Mouse (Mus musculus) kidney, postnatal 14 days (tissue): ENCODE results near the gene Prex1.

ENCODE experiments used
- DNase-seq: peaks from one replicate; pipeline ENCODE4 v3.0.0; 2022; ENCODE audit warnings: mixed read lengths

Prex1 gene

DNA sequence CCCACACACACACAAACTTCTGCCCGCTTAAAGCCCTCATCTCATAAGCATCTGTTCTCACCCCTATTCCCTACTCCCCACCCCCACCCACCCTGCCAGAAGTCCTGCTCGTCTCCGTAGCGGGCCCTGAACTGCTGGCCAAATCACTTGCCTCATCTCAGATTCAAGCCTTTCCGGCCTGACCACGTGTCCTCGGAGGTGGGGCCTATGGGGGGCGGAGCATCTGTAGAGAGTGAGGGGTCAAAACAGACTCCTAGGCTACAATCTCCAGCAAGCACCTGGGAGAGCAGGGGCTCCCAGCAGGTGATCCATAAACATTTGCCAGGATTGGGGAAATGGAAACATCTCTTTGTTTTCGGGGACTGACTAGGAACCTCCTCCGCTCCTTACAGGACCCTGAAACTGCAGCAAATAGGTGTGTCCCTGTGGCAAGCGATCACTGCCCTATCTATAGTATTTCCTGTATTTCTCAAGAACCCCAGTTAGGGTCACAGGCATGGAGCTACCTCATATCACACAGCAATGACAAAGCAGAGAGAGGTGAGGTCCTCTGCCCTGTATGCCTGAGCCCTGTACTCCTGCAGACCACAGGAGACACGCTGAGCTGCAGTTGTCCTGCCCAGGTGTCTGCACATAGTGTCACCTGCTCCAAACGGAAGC, 29.6 kb downstream of the Prex1 start:
- DNase-seq, result no peak

DNA sequence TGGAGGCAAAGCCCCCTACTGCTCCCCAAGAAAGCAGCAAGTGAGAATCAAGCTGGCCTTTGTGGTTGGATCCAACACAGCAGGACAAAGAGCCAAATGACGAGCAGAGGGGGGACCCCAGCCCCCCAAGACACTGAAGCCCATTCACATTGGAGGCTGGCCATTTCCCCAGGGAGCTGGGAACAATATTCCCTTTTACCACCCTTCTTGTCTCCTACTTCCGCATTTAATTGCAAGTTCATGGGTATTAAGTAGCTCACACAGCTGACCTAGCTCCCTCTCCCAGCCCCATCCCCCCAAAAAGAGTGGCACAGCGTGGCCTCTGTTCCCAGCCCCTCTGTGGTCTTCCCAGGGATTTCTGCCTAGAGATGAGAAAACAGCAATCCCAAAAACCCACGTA, 30.8 kb downstream of the Prex1 start:
- no peak for DNase-seq

DNA sequence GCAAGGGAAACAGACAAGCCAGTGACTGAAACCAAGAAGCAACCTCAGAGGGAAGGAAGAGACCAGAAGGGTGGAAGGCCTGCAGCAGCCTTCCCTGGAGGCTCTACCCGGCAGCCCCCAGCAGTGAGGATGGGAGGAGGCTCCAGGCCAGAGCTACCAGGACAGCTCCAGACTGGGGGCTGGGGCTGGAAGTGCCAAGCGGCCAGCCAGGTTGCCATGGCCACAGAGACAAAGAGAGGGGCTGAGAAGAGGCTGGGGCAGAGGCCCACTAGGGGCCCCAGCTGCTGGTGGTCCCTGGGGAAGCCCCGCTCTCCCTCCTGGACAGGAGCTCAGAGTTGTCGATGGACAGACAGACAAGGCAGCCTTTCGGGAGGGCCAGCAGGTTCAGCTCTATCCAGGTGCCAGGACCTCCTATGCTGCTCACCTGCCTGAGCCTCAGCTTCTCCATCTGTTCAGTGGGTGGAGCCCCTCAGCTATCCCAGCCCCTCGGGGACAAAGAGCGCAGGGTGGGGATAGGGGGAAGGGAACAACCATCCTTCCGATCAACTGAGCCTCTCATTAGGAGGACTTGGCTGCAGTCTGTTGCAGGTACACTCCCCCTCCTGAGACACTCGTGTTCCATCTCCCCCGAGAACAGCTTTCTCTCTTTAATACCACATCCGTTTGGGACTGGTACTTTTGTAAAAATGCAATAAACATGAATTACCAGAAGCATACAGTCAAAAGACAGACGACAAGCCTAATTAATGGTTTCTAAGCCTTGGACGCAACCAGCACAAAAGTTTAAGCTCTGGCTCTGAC, 34.5 kb downstream of the Prex1 start:
- no peak for DNase-seq

DNA sequence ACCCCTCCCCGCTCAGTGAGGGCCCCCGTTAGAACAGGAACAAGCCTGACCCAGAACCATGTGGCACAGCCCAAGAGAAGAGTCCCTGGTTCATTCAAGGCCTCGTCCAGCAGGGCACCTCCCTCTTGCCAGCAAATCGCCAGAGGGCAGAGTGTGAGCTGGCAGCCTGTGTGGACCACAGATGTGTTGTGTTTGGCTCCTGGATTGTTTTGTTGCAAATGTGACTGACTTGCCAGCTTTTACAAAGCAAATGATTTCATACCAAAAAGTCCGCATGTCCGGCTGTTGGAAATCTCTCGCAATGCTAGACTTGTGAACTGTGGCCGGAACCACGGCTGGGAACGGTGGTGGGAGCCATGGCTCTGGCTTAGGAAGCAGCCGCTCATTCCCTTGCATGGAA, 36.7 kb downstream of the Prex1 start:
- no peak for DNase-seq

- DNase-seq, result no peak
Observed at GRCm38 (mm10) chr2:166676498-166676897, 37.1 kb downstream of the Prex1 start.

GRCm38 (mm10) chr2:166675588-166676444, 37.8 kb downstream of the Prex1 start:
- DNase-seq, result no peak

- no peak for DNase-seq
Observed at GRCm38 (mm10) chr2:166674693-166675092, 38.9 kb downstream of the Prex1 start.

DNA sequence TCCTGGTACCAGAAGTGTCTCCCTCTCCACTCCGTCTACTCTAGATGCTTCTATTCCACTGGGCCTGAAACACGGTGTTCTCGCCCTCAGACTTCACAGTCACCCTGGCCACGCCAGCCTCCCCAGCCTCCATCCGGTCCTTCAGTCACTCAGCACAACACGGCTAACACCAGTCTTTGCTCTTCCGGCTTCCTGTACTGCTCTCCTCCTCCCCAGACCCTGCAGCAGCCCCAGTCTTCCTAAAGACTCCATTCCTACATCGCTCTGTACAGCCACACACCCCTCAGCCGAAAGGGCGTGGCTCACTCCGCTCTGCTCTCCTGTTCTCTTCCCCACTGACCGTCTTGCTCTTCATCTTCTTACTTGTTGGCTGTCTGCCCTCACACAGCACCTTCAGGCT, 39.7 kb downstream of the Prex1 start:
- no peak for DNase-seq

GRCm38 (mm10) chr2:166672171-166672965, 41.3 kb downstream of the Prex1 start:
- no peak for DNase-seq

DNA sequence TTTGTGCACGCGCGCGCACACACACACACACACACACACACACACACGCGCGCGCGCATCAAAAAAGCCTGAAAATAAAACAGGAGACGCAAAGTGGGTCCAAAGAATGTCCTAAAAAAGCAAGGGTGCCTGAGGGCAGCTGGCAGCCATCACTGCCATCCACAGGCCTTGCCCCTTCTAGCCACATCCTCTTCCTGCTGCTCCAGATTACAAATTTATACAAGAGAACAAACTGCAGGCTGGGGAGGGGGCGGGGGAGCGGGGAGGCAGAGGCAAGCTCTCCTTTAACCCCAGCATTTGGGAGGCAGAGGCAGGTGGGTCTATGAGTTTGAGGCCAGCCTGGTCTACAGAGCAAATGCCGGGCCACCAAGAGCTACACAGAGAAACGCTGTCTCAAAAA, 42.0 kb downstream of the Prex1 start:
- DNase-seq, result no peak

- no peak for DNase-seq
Observed at GRCm38 (mm10) chr2:166671019-166671418, 42.6 kb downstream of the Prex1 start.

DNA sequence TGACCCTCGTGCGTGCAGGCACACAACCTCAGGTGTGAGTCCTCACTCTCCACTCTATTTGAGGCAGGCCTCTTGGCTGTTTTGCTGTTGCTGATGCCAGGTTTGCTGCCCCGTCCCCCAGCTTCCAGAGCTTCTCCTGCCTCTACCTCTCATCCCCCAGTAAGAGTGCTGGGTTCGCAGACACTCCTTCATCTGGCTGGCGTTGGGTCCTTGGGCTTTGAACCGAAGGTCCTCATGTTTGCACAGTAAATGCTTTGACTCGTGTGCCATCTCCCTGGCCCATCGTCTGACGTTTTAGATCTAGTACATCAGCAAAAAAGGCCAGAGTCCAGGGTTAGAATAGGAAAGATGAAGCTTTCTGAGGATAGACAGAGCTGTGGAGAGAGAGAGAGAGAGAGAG, 43.7 kb downstream of the Prex1 start:
- DNase-seq, result no peak

DNA sequence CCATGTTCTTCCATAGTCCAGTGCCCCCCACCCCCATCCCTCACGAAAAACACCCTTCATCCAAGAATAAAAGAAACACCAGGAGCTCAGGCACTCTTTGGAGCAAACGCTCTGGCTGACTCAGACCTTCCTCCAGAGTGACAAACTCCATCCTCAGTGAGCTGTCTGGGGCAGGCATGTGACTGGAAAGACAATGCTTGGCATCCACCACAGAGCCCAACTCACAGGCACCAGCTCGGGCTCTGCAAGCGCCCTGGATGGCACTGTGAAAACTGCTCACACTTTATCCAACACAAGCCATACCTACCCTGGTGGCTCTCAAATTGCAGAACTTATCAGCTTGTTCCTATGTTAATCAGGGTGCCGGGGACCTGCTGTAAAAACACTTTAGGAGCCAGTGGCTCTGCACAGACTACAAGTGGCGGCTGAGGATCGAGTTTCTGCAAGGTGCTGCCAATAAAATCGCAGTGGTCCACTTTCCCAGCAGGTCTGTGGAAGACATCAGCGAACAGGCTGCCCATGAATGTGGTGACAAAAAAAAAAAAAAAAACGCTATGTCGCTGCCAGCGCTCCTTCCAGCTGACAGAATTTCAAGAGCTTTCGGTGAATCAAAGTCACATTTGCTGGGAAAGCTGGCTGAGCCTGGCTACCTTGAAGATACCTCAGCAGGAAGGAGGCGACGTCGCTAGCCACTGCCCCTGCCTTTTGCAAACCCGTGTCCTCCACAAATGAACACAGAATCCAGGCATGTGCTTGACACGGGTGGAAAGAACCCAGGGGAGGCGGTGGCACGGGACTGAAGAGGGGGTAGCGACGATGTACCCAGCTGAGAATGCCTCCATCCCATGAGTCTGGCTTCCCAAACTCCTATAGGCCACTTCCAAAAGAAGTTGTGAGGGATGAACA, 45.6 kb downstream of the Prex1 start:
- no peak for DNase-seq

DNA sequence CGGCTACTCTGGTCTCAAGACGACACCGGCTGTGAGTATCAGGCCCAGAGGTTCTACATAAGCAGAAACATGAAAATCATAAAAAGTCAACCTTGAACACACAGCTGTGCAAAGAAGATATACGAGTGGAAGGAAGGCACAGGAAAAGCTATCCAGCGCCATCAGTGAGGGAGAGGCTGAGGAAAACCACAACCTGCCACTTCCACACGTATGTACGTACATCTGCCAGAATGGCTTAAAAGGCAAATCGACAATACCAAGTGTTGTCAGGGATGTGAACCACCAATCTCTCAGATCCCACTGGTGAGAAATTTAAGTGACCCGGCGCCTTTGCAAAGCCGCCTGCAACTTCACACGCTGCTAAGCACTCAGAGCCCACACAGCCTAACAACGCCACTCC, 47.5 kb downstream of the Prex1 start:
- DNase-seq, result no peak

GRCm38 (mm10) chr2:166665244-166665922, 48.2 kb downstream of the Prex1 start:
- no peak for DNase-seq

GRCm38 (mm10) chr2:166664506-166664905, 49.1 kb downstream of the Prex1 start:
- peak; percentile 21 for DNase-seq

DNA sequence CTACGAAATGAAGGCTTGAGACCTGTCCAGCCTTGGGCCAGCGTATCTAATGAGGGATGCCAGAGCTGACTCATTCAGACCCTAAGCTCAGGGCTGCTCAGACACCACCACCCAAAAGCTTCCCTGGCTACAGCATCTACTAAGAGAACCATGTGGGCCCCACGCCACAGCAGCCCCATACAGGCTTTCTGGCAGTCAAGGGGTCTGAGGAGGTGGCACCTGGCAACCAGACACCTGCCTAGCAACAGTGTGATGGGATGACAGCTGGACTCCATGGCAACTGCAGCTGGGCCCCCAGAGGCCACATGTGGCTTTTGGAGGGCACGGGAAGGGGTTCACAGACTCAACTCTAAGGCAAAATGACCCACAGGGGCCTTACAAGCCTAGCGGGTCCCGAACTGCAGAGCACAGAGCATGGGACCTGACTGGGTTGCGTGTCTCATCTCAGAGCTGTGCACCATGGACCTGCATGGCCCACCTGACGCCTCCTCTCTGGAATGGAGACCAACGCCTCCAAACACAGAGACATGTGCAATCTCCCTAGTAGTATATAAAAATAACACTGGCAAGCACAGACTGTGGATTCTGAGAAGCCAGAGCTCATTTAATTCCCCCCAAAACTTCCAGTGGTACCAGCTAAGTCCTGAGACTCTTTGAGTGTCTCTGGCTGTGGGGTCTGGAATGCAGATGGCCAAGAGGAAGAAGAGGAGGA, 50.2 kb downstream of the Prex1 start:
- no peak for DNase-seq

DNA sequence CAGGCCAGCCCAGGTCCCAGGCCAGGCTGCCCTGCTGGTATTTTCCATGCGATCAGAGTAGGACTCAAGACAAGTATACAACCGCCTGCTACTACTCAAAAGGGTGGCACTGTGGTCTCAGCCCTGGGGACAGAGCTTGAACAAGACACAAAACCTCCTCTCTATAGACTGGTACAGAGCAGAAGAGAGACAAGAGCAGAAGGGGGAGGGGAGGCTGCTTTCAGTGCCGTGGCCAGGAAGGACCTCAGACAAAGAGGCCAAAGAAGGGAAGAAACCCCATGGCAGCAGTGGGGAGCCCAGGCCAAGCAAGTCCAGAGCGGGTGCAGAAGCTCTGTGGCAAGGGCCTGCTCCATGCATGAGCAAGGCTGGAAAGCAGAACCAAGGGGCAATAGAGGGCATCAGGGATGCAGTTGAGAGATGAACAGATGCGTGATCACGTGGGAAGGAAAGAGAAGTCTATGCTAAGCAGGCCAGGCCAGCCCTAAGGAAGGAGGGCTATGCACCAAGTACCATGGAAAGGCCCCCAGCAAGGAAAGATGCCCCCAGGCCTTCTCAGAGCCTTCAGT, 51.0 kb downstream of the Prex1 start:
- no peak for DNase-seq

GRCm38 (mm10) chr2:166661971-166662370, 51.7 kb downstream of the Prex1 start:
- no peak for DNase-seq

- no peak for DNase-seq
Observed at GRCm38 (mm10) chr2:166661498-166661897, 52.1 kb downstream of the Prex1 start.
